Mouse (Mus musculus) embryonic facial prominence, embryonic 12.5 days (tissue): ENCODE measurements around the gene Txn2. TPM values are rescaled to one million over a fixed set of nuclear protein-coding genes. Genes with fewer than 3 reads are reported as not detected.

Source experiments
- ATAC-seq: fragments of 200-750 bp; cut with Nextera tagmentation; 2 replicates; pipeline ENCODE4 v1.8.0; 2017; ENCODE audit not compliant: insufficient number of reproducible peaks, insufficient read depth, low FRiP score, low TSS enrichment
- H3K27ac ChIP-seq: fragments of 300-500 bp; sonication (generic); 2 replicates; pipeline ENCODE4 v1.5.1; 2016; ENCODE audit warnings: mild to moderate bottlenecking
- H3K27me3 ChIP-seq: fragments of 300-500 bp; sonication (generic); 2 replicates; pipeline ENCODE4 v1.6.1; 2016; ENCODE audit warnings: mild to moderate bottlenecking, moderate library complexity
- H3K36me3 ChIP-seq: fragments of 300-500 bp; sonication (generic); 2 replicates; pipeline ENCODE4 v1.6.1; 2016; ENCODE audit warnings: mild to moderate bottlenecking
- H3K4me1 ChIP-seq: fragments of 300-500 bp; sonication (generic); 2 replicates; pipeline ENCODE4 v1.6.1; 2016
- H3K4me2 ChIP-seq: fragments of 300-500 bp; sonication (generic); replicated peaks from 2 replicates; pipeline ENCODE4 v1.6.1; 2016; ENCODE audit warnings: mild to moderate bottlenecking, moderate library complexity
- H3K4me3 ChIP-seq: fragments of 300-500 bp; sonication (generic); 2 replicates; pipeline ENCODE4 v1.5.1; 2016; ENCODE audit warnings: mild to moderate bottlenecking
- H3K9ac ChIP-seq: fragments of 300-500 bp; sonication (generic); 2 replicates; pipeline ENCODE4 v1.6.1; 2016; ENCODE audit warnings: mild to moderate bottlenecking, moderate library complexity
- H3K9me3 ChIP-seq: fragments of 300-500 bp; sonication (generic); 2 replicates; pipeline ENCODE4 v1.6.1; 2016; ENCODE audit warnings: mild to moderate bottlenecking, moderate library complexity
- WGBS: fragments of 180-500 bp; shearing (Covaris S2); methylation state at CpG from one replicate; pipeline ENCODE4 v1.1.7; 2016; 5-methylcytosine and 5-hydroxymethylcytosine counted together
- polyA plus RNA-seq: library from polyadenylated mRNA; unstranded; fragments of >200 nt; fragmentation: Nextera tagmentation; extraction: Ambion mirVana; gene quantifications from 2 replicates; pipeline ENCODE4 v1.2.1, GENCODE M21; 2016

Gene Txn2
- polyA plus RNA-seq, 1 experiment from 2014 or later = 220 TPM

- Histone ChIP-seq H3K4me2 (peak overlapping the region; percentile 57), H3K9ac (peak overlapping the region; percentile 37), H3K27me3 (0 out of 2 replicates have a peak, but pooled peaks cover 5% of the 10 kb centered on the region), H3K27ac (peak overlapping the region; percentile 86), H3K4me3 (peak overlapping the region; percentile 25), H3K36me3 (no peaks in the 10 kb centered on the region), H3K9me3 (no peaks in the 10 kb centered on the region), H3K4me1 (peaks cover 19% of the 10 kb centered on the region)
- WGBS = 5% methylated on average over 26 of the region's 26 CpGs
- peak; percentile 83; the same call in 1 of the 2 replicates for ATAC-seq
Observed at GRCm38 (mm10) chr15:77905275-77905970, 23.4 kb downstream of the Txn2 start.

GRCm38 (mm10) chr15:77904363-77904892 lies 24.4 kb downstream of the Txn2 start:
- Histone ChIP-seq H3K4me3 (no peak overlapping the region), H3K9ac (no peak overlapping the region), H3K27me3 (0 out of 2 replicates have a peak, but pooled peaks cover 5% of the 10 kb centered on the region), H3K27ac (peak overlapping the region; percentile 86; the same call in 1 of the 2 replicates), H3K4me1 (peaks cover 19% of the 10 kb centered on the region), H3K36me3 (no peaks in the 10 kb centered on the region), H3K4me2 (0 out of 2 replicates have a peak overlapping the region, but pooled peaks have one; percentile 24), H3K9me3 (no peaks in the 10 kb centered on the region)
- WGBS = 13% methylated on average over 12 of the region's 12 CpGs
- no peak for ATAC-seq

- Histone ChIP-seq H3K36me3 (no peaks in the 10 kb centered on the region), H3K9ac (no peak overlapping the region), H3K9me3 (no peaks in the 10 kb centered on the region), H3K27ac (no peak overlapping the region), H3K4me3 (no peak overlapping the region), H3K27me3 (0 out of 2 replicates have a peak, but pooled peaks cover 5% of the 10 kb centered on the region), H3K4me1 (peaks cover 19% of the 10 kb centered on the region), H3K4me2 (no peak overlapping the region)
- WGBS = 40% methylated on average over 5 of the region's 5 CpGs
- ATAC-seq = no peak
Observed at GRCm38 (mm10) chr15:77903176-77903575, 25.6 kb downstream of the Txn2 start.

GRCm38 (mm10) chr15:77894926-77895325 lies 33.9 kb downstream of the Txn2 start:
- ATAC-seq = no peak

GRCm38 (mm10) chr15:77893292-77893691 lies 35.5 kb downstream of the Txn2 start:
- Histone ChIP-seq H3K4me2 (no peak overlapping the region), H3K4me1 (no peaks in the 10 kb centered on the region), H3K27me3 (no peaks in the 10 kb centered on the region), H3K4me3 (no peak overlapping the region), H3K9me3 (no peaks in the 10 kb centered on the region), H3K9ac (no peak overlapping the region), H3K27ac (no peak overlapping the region), H3K36me3 (no peaks in the 10 kb centered on the region)
- ATAC-seq = no peak
- 66% methylated on average over 10 of the region's 10 CpGs for WGBS

More at GRCm38 (mm10) chr15:77894926-77895325, 33.9 kb downstream of the Txn2 start:
- Histone ChIP-seq H3K9me3 (no peaks in the 10 kb centered on the region), H3K36me3 (no peaks in the 10 kb centered on the region), H3K27me3 (no peaks in the 10 kb centered on the region), H3K27ac (no peak overlapping the region), H3K4me1 (no peaks in the 10 kb centered on the region), H3K4me3 (no peak overlapping the region), H3K4me2 (no peak overlapping the region), H3K9ac (no peak overlapping the region)
- WGBS = 80% methylated on average over 13 of the region's 14 CpGs

- WGBS = 88% methylated on average over 10 of the region's 10 CpGs
Observed at GRCm38 (mm10) chr15:77892420-77892819, 36.4 kb downstream of the Txn2 start.

GRCm38 (mm10) chr15:77891766-77892165 lies 37.0 kb downstream of the Txn2 start:
- no peaks in the 10 kb centered on the region for H3K27me3 ChIP-seq
- no peak overlapping the region for H3K27ac ChIP-seq
- WGBS = 79% methylated on average over 8 of the region's 8 CpGs
- H3K9me3 ChIP-seq = no peaks in the 10 kb centered on the region
- H3K9ac ChIP-seq = no peak overlapping the region
- no peak overlapping the region for H3K4me3 ChIP-seq
- H3K36me3 ChIP-seq = no peaks in the 10 kb centered on the region
- no peak for ATAC-seq
- H3K4me1 ChIP-seq = no peaks in the 10 kb centered on the region
- no peak overlapping the region for H3K4me2 ChIP-seq

More at GRCm38 (mm10) chr15:77892420-77892819, 36.4 kb downstream of the Txn2 start:
- H3K36me3 ChIP-seq = no peaks in the 10 kb centered on the region
- no peaks in the 10 kb centered on the region for H3K4me1 ChIP-seq
- no peak for ATAC-seq
- H3K4me3 ChIP-seq = no peak overlapping the region
- H3K27me3 ChIP-seq = no peaks in the 10 kb centered on the region
- H3K9me3 ChIP-seq = no peaks in the 10 kb centered on the region
- H3K27ac ChIP-seq = no peak overlapping the region
- H3K9ac ChIP-seq = no peak overlapping the region
- no peak overlapping the region for H3K4me2 ChIP-seq

GRCm38 (mm10) chr15:77889761-77890422 lies 38.9 kb downstream of the Txn2 start:
- Histone ChIP-seq H3K36me3 (no peaks in the 10 kb centered on the region), H3K27me3 (no peaks in the 10 kb centered on the region), H3K9me3 (no peaks in the 10 kb centered on the region), H3K4me3 (no peak overlapping the region), H3K9ac (no peak overlapping the region), H3K27ac (no peak overlapping the region), H3K4me2 (no peak overlapping the region), H3K4me1 (no peaks in the 10 kb centered on the region; the same call in 1 of the 2 replicates)
- WGBS = 42% methylated on average over 4 of the region's 4 CpGs
- ATAC-seq = no peak

GRCm38 (mm10) chr15:77888286-77888685 lies 40.5 kb downstream of the Txn2 start:
- Histone ChIP-seq H3K36me3 (no peaks in the 10 kb centered on the region), H3K27ac (no peak overlapping the region), H3K27me3 (no peaks in the 10 kb centered on the region), H3K4me2 (no peak overlapping the region), H3K4me1 (peaks cover 5% of the 10 kb centered on the region), H3K9me3 (no peaks in the 10 kb centered on the region), H3K4me3 (no peak overlapping the region), H3K9ac (no peak overlapping the region)
- 54% methylated on average over 7 of the region's 7 CpGs for WGBS
- no peak for ATAC-seq

GRCm38 (mm10) chr15:77887093-77887488 lies 41.7 kb downstream of the Txn2 start:
- Histone ChIP-seq H3K27ac (no peak overlapping the region), H3K27me3 (no peaks in the 10 kb centered on the region), H3K36me3 (no peaks in the 10 kb centered on the region), H3K4me3 (no peak overlapping the region), H3K4me1 (peaks cover 16% of the 10 kb centered on the region), H3K9ac (no peak overlapping the region), H3K4me2 (no peak overlapping the region), H3K9me3 (no peaks in the 10 kb centered on the region)
- WGBS = 50% methylated on average over 1 of the region's 1 CpGs
- ATAC-seq = no peak

- Histone ChIP-seq H3K9ac (no peak overlapping the region), H3K36me3 (no peaks in the 10 kb centered on the region), H3K4me2 (no peak overlapping the region), H3K27me3 (no peaks in the 10 kb centered on the region), H3K4me3 (no peak overlapping the region), H3K4me1 (peaks cover 17% of the 10 kb centered on the region), H3K27ac (no peak overlapping the region), H3K9me3 (no peaks in the 10 kb centered on the region)
- ATAC-seq = no peak
- 96% methylated on average over 4 of the region's 5 CpGs for WGBS
Observed at GRCm38 (mm10) chr15:77886369-77887092, 42.3 kb downstream of the Txn2 start.
